Mouse (Mus musculus) spleen, adult 18-20 months (tissue): ENCODE results near the gene Atp4a.

Experiments used
- DNase-seq, 2 experiments: peaks; one replicate each; pipeline ENCODE4 v3.0.0; 2022; ENCODE audit warnings: mixed read lengths in 2 of 2

Atp4a gene

DNA sequence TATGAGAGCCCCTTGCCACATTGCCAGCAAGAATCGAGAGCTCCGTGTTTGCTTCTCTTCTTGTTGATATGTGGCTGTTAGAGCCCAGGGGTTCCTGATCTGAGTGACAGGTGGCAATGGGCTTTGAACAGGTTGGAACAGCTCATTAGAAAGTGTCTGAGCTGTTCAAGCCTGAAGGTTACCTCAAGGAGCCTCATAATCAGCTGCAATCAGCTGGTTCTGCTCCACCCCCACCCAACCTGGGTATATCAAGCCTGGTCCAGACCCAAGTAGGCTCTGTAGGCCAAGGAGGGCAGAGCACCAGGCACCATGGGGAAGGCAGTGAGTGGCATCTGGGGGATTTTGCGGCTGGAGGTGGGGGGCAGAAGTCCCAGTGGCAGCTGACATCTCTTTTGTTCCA lies at the start of gene Atp4a:
TSS of gene Atp4a (plus strand) at position 268 of the 400 bp plus-strand sequence.
- DNase-seq: no peak

DNA sequence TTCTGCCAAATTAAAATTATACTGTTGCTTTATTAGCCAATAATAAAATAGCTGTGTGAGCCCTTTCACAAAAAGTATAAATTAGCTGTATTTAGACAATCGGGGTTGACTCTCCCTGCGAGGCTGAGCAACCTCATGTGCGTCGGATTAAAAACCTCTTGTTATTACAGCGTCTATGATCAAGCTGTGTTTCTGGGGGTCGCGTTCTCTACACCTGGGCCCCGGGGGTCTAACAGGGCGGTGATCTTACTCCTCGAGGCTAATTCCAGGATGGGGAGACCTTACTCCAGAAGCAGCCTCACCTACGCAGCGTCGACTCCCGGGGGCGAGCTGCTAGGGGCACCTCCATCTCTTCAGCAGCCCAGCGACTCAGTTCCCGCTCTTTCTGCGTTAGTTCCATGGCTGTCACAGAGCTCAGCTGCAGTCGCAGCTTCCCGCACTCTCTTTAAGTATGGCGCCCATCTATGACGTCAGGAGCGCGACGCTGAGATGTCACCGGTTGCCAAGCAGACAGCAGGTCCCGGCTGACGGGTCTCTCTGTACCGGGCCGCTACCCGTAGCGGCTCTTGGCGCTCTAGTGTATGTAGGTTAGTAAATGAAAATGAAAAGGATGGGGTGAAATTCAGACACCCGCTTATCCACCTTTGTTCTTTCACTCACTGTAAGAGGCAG lies 47.3 kb upstream of the Atp4a start, which contains the start of gene Haus5:
TSS of gene Haus5 (minus strand) at position 466 of the 672 bp plus-strand sequence.
- DNase-seq: peak; percentile 83 to 91

DNA sequence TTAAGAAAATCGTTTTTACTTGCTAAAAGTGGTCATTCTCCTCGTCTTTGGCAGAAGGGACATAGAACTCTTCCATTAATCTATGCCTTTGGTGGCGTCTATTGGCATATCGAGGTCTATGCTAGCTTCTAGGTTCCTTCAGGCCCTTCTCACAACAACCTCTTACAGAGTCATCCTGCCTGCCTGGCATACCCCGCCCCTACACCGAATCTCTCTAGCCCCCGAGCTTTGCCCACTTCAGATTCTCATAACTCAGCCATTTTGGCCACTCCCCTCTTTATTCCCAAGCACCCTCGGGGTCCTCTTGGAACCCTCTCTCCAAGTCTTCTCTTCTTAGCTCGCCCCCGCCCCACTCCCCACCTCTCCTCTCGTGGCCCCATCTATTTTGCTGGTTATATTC lies 46.7 kb upstream of the Atp4a start:
- no peak for DNase-seq

DNA sequence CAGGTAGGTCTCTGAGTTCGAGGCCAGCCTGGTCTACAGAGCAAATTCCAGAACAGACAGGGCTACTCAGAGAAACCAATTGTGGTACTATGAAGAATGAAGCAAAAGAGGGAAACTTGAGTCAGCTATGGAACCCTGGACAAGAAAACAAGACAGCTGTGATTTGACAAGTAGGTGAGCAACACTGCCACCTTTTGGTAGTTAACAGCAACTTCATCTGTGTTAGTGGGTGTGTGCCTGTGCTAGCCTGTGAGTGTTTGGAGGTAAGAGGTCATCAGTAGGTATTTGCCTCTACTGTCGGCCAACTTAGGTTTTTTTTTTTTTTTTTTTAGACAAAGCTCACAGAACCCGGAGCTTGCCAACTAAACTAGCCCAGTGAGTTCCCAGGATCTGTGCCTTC lies 42.8 kb upstream of the Atp4a start:
- no peak for DNase-seq

GRCm38 (mm10) chr7:30671480-30671879 lies 40.5 kb upstream of the Atp4a start, which contains the start of gene Pmis2:
Gene Pmis2 (minus strand): TSS chr7:30671605.
- no peak for DNase-seq

GRCm38 (mm10) chr7:30678263-30678975 lies 33.6 kb upstream of the Atp4a start:
- DNase-seq: no peak

- no peak for DNase-seq
Measured at GRCm38 (mm10) chr7:30681897-30682296, 30.1 kb upstream of the Atp4a start.

DNA sequence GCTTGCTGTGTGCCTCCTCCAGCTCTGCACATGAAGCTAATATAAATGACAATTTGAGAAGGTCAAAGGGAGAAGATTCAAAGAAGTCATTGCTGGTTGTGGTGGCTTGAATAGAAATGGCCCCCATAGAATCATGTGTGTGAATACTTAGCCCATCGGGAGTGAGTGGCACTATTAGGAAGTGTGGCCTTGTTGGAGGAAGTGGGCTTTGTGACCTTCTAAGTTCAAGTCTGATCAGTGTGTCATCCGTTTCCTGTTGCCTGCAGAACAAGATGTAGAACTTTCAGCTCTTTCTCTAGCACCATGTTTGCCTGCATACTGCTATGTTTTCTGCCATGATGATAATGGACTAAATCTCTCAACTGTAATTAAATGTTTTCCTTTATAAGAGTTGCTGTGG lies 28.6 kb upstream of the Atp4a start:
- no peak for DNase-seq

GRCm38 (mm10) chr7:30688325-30688724 lies 23.7 kb upstream of the Atp4a start:
- DNase-seq: no peak

- peak in 1 of 2 experiments; percentile 21 for DNase-seq
Measured at GRCm38 (mm10) chr7:30698101-30698500, 13.9 kb upstream of the Atp4a start.

DNA sequence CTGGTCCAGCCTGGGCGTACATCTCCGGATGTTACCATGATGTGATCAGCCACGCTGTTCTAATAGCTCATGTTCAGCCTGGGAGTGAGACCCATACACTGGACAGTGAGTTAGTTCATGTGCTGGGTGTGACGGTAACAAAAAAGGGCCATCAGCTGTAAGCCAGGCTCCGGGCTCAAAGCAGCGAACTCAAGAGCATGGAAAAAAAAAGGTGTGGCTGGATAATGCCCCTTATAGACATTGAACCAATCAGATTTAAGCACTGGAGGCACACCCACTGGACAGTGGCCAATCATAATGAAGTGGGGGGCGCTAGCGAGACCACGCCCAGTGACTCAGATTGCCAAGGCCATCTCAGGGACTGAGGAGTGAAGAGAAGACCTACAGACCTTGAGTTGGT lies 13.4 kb upstream of the Atp4a start, which contains the start of gene 2200002J24Rik:
TSS of gene 2200002J24Rik (plus strand) at position 338 of the 400 bp plus-strand sequence.
- no peak for DNase-seq

- DNase-seq: no peak
Measured at GRCm38 (mm10) chr7:30706214-30706882, 5.7 kb upstream of the Atp4a start.

DNA sequence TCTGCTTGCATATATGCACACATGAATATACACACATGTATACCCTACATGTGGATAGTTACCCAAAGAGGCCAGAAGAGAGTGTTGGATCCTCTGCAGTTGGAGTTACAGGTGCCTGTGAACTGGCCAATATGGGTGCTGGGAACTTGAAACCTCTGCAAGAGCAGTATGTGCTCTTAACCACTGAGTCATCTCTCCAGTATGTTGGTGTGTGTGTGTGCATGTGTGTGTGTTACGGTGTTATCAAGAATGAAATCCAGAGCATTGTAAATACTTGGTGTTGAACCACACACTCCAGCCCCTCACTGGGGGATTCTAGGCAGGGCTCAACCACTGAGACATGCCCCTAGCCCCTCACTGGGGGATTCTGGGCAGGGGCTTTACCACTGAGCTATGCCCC lies 4.6 kb upstream of the Atp4a start:
- no peak for DNase-seq

GRCm38 (mm10) chr7:30717006-30717715 lies 5.2 kb downstream of the Atp4a start:
- peak; percentile 69 to 70 for DNase-seq

- DNase-seq: no peak
Measured at GRCm38 (mm10) chr7:30717716-30718046, 5.7 kb downstream of the Atp4a start.

GRCm38 (mm10) chr7:30719669-30720068 lies 7.7 kb downstream of the Atp4a start:
- no peak for DNase-seq

GRCm38 (mm10) chr7:30721286-30721685 lies 9.3 kb downstream of the Atp4a start:
- no peak for DNase-seq

GRCm38 (mm10) chr7:30723274-30723953 lies 11.4 kb downstream of the Atp4a start:
- DNase-seq: no peak

DNA sequence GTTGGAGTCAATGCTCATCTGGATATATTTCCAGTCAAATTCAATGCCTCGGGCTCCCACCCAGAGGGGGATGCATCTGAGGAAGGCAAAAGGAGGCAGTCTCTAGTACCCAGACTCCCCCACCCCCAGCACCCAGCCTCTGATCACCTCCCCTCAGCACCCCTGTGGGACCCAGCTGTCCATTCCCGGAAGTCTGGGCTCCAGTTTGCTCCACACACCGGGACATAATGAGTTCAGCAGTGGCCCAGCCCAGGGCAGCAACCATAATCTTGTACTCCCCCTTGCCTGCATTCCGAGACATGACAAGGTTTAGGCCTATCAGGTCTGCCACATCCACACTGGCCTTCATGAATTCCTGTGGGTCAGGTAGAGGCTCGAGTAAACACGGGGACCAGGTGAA lies 16.2 kb downstream of the Atp4a start:
- no peak for DNase-seq

GRCm38 (mm10) chr7:30728739-30729395 lies 16.9 kb downstream of the Atp4a start:
- DNase-seq: no peak

DNA sequence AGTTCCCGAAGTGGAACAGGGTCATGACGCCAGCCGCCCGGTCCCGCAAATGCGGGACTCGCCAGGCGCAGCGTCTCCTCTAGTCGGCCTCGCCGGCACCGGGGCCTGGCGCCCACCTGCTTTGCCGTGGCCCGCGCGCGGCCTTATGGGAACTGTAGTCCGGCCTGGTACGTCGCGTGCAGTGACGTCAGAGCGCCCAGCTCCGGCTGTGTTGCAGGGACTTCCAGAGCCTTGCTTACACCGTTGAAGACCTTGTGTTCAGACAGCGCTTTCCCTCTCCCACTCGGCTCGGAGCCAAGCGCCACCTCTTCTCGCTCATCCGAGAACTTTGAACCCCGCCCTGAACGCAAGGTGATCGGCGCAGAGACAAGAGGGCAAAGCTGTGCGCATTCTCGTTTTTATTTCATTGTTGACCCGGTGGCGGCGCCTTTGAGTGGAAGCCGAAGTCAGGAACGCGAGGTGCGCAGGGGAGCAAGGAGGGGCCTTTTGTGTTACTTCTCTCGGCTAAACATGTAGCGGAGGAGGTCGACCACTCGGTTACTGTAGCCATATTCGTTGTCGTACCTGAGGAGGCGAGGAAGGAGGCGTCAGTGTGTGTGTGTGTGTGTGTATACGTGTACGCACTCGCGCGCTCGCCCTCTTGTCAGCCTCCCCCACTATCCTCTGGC lies 17.5 kb downstream of the Atp4a start, which contains the start of gene Tmem147:
TSS of gene Tmem147 (minus strand) at position 145 of the 668 bp plus-strand sequence.
- DNase-seq: peak; percentile 87 to 96
